Mouse (Mus musculus) hindbrain, embryonic 14.5 days (tissue): Measurements from ENCODE around the gene Cd24a. TPM values are rescaled to one million over a fixed set of nuclear protein-coding genes. Genes with fewer than 3 reads are reported as not detected.

Experiments
- ATAC-seq: fragments of 200-750 bp; cut with Nextera tagmentation; 2 replicates; pipeline ENCODE4 v1.8.0; 2017; ENCODE audit warnings: moderate number of reproducible peaks, mild to moderate bottlenecking, moderate TSS enrichment, moderate library complexity; ENCODE audit not compliant: low FRiP score
- DNase-seq: peaks from one replicate; pipeline ENCODE4 v3.0.0-alpha.2; 2015; ENCODE audit warnings: low spot score
- H3K27ac ChIP-seq: fragments of 300-500 bp; sonication (generic); 2 replicates; pipeline ENCODE4 v1.5.1; 2014; ENCODE audit warnings: mild to moderate bottlenecking, moderate library complexity
- H3K27me3 ChIP-seq: fragments of 300-500 bp; sonication (generic); 2 replicates; pipeline ENCODE4 v1.6.1; 2014; ENCODE audit warnings: mild to moderate bottlenecking, low read length, mixed read lengths; ENCODE audit not compliant: control insufficient read depth, insufficient read depth
- H3K36me3 ChIP-seq: fragments of 300-500 bp; sonication (generic); replicated peaks from 2 replicates; pipeline ENCODE4 v1.6.1; 2014; ENCODE audit not compliant: control insufficient read depth, insufficient read depth
- H3K4me1 ChIP-seq: fragments of 300-500 bp; sonication (generic); replicated peaks from 2 replicates; pipeline ENCODE4 v1.6.1; 2014; ENCODE audit warnings: antibody characterized with exemption, low read length, mixed read lengths; ENCODE audit not compliant: control insufficient read depth, insufficient read depth
- H3K4me2 ChIP-seq: fragments of 300-500 bp; sonication (generic); replicated peaks from 2 replicates; pipeline ENCODE4 v1.6.1; 2014; ENCODE audit warnings: mild to moderate bottlenecking, moderate library complexity
- H3K4me3 ChIP-seq: fragments of 300-500 bp; sonication (generic); replicated peaks from 2 replicates; pipeline ENCODE4 v1.5.1; 2014; ENCODE audit warnings: mild to moderate bottlenecking, low read length
- H3K9ac ChIP-seq: fragments of 300-500 bp; sonication (generic); 2 replicates; pipeline ENCODE4 v1.6.1; 2014
- H3K9me3 ChIP-seq: fragments of 300-500 bp; sonication (generic); 2 replicates; pipeline ENCODE4 v1.6.1; 2016; ENCODE audit warnings: low read length; ENCODE audit not compliant: control insufficient read depth
- WGBS: fragments of 180-500 bp; shearing (Covaris S2); extraction: QIAGEN DNeasy Blood & Tissue Kit; methylation state at CpG from one replicate; pipeline ENCODE4 v1.1.7; 2014; 5-methylcytosine and 5-hydroxymethylcytosine counted together
- polyA plus RNA-seq: library from polyadenylated mRNA; unstranded; fragments of >200 nt; fragmentation: Nextera tagmentation; extraction: Ambion mirVana; gene quantifications from 2 replicates; pipeline ENCODE4 v1.2.1, GENCODE M21; 2014

The Cd24a gene
- polyA plus RNA-seq, result 938 and 954 TPM in 2 replicates

GRCm38 (mm10) chr10:43577997-43578331 is at the start of gene Cd24a:
Gene Cd24a (plus strand): TSS chr10:43578284.
- peak within 1 kb of the TSS; percentile 79 for H3K4me3 ChIP-seq
- peak within 1 kb of the TSS; percentile 95 for H3K9ac ChIP-seq
- H3K4me2 ChIP-seq, result peak within 1 kb of the TSS; percentile 67
- H3K36me3 ChIP-seq, result peaks cover 7% of the 10 kb centered on the region
- H3K27ac ChIP-seq, result peak within 1 kb of the TSS; percentile 99
- DNase-seq, result no peak
- H3K9me3 ChIP-seq, result no peaks in the 10 kb centered on the region
- H3K27me3 ChIP-seq, result no peaks in the 10 kb centered on the region
- peaks cover 20% of the 10 kb centered on the region for H3K4me1 ChIP-seq
- under 1% methylated on average over 6 of the region's 6 CpGs for WGBS
- ATAC-seq, result no peak

GRCm38 (mm10) chr10:43534382-43534781 is 43.7 kb upstream of the Cd24a start:
- 86% methylated on average over 1 of the region's 1 CpGs for WGBS
- H3K27me3 ChIP-seq, result no peaks in the 10 kb centered on the region
- H3K36me3 ChIP-seq, result peaks cover 52% of the 10 kb centered on the region
- ATAC-seq, result no peak
- no peak overlapping the region for H3K27ac ChIP-seq
- H3K9me3 ChIP-seq, result no peaks in the 10 kb centered on the region
- H3K4me1 ChIP-seq, result peaks cover 4% of the 10 kb centered on the region
- H3K9ac ChIP-seq, result no peak overlapping the region
- DNase-seq, result no peak
- no peak overlapping the region for H3K4me3 ChIP-seq
- no peak overlapping the region for H3K4me2 ChIP-seq

- Histone ChIP-seq H3K36me3 (peaks cover 19% of the 10 kb centered on the region), H3K4me1 (peaks cover 13% of the 10 kb centered on the region), H3K9me3 (no peaks in the 10 kb centered on the region), H3K9ac (no peak overlapping the region), H3K27me3 (no peaks in the 10 kb centered on the region), H3K4me3 (no peak overlapping the region), H3K4me2 (no peak overlapping the region), H3K27ac (no peak overlapping the region)
- DNase-seq, result no peak
- 97% methylated on average over 7 of the region's 7 CpGs for WGBS
- ATAC-seq, result no peak
These were observed 40.4 kb upstream of the Cd24a start for GRCm38 (mm10) chr10:43537652-43538051.

- WGBS, result 90% methylated on average over 5 of the region's 5 CpGs
- ATAC-seq, result no peak
- H3K4me3 ChIP-seq, result no peak overlapping the region
These were observed 39.3 kb upstream of the Cd24a start for GRCm38 (mm10) chr10:43538831-43539230.

GRCm38 (mm10) chr10:43539746-43540310 is 38.3 kb upstream of the Cd24a start:
- 22% methylated on average over 12 of the region's 12 CpGs for WGBS
- H3K4me2 ChIP-seq, result peak overlapping the region; percentile 70
- H3K4me1 ChIP-seq, result peaks cover 13% of the 10 kb centered on the region
- DNase-seq, result no peak
- peak overlapping the region; percentile 87 for H3K9ac ChIP-seq
- peak overlapping the region; percentile 90 for H3K4me3 ChIP-seq
- peaks cover 9% of the 10 kb centered on the region; the same call in 1 of the 2 replicates for H3K36me3 ChIP-seq
- H3K27me3 ChIP-seq, result no peaks in the 10 kb centered on the region
- ATAC-seq, result no peak
- H3K9me3 ChIP-seq, result no peaks in the 10 kb centered on the region
- H3K27ac ChIP-seq, result no peak overlapping the region

More at GRCm38 (mm10) chr10:43538831-43539230, 39.3 kb upstream of the Cd24a start:
- Histone ChIP-seq H3K9me3 (no peaks in the 10 kb centered on the region), H3K36me3 (peaks cover 12% of the 10 kb centered on the region; the same call in 1 of the 2 replicates), H3K27ac (no peak overlapping the region), H3K9ac (no peak overlapping the region), H3K4me1 (peaks cover 13% of the 10 kb centered on the region), H3K4me2 (no peak overlapping the region), H3K27me3 (no peaks in the 10 kb centered on the region)
- DNase-seq, result no peak

GRCm38 (mm10) chr10:43540442-43541152 is 37.5 kb upstream of the Cd24a start, which contains the start of gene 1700021F05Rik:
Gene 1700021F05Rik (minus strand): TSS chr10:43540994.
- DNase-seq, result peak; percentile 95
- Histone ChIP-seq H3K36me3 (peaks cover 9% of the 10 kb centered on the region; the same call in 1 of the 2 replicates), H3K4me3 (peak within 1 kb of the TSS; percentile 90), H3K27ac (peak within 1 kb of the TSS; percentile 65), H3K9me3 (no peaks in the 10 kb centered on the region), H3K9ac (peak within 1 kb of the TSS; percentile 87), H3K27me3 (no peaks in the 10 kb centered on the region), H3K4me2 (peak within 1 kb of the TSS; percentile 70), H3K4me1 (peaks cover 13% of the 10 kb centered on the region)
- under 1% methylated on average over 52 of the region's 56 CpGs for WGBS
- peak; percentile 98 for ATAC-seq

- 49% methylated on average over 8 of the region's 8 CpGs for WGBS
- H3K27ac ChIP-seq, result no peak overlapping the region
- ATAC-seq (peak; percentile 10; the same call in 1 of the 2 replicates), DNase-seq (no peak)
- H3K4me1 ChIP-seq, result peaks cover 13% of the 10 kb centered on the region
- no peaks in the 10 kb centered on the region for H3K9me3 ChIP-seq
- H3K4me2 ChIP-seq, result peak overlapping the region; percentile 70; the same call in 1 of the 2 replicates
- no peaks in the 10 kb centered on the region for H3K27me3 ChIP-seq
- peaks cover 3% of the 10 kb centered on the region; the same call in 1 of the 2 replicates for H3K36me3 ChIP-seq
- H3K9ac ChIP-seq, result no peak overlapping the region
- H3K4me3 ChIP-seq, result peak overlapping the region; percentile 90
These were observed 36.9 kb upstream of the Cd24a start for GRCm38 (mm10) chr10:43541153-43541544.

GRCm38 (mm10) chr10:43549411-43549810 is 28.7 kb upstream of the Cd24a start:
- H3K4me3 ChIP-seq, result no peak overlapping the region
- H3K27me3 ChIP-seq, result no peaks in the 10 kb centered on the region
- no peak overlapping the region for H3K27ac ChIP-seq
- 54% methylated on average over 5 of the region's 5 CpGs for WGBS
- no peaks in the 10 kb centered on the region for H3K9me3 ChIP-seq
- no peak for DNase-seq
- no peaks in the 10 kb centered on the region for H3K4me1 ChIP-seq
- no peak overlapping the region for H3K4me2 ChIP-seq
- no peak overlapping the region for H3K9ac ChIP-seq
- no peaks in the 10 kb centered on the region for H3K36me3 ChIP-seq
- no peak for ATAC-seq

GRCm38 (mm10) chr10:43550923-43551322 is 27.2 kb upstream of the Cd24a start:
- Histone ChIP-seq H3K27me3 (no peaks in the 10 kb centered on the region), H3K36me3 (no peaks in the 10 kb centered on the region), H3K9ac (no peak overlapping the region), H3K4me1 (no peaks in the 10 kb centered on the region), H3K4me2 (no peak overlapping the region), H3K4me3 (no peak overlapping the region), H3K9me3 (no peaks in the 10 kb centered on the region), H3K27ac (peak overlapping the region; percentile 52; the same call in 1 of the 2 replicates)
- ATAC-seq (no peak), DNase-seq (no peak)
- 25% methylated on average over 3 of the region's 3 CpGs for WGBS
